14 mouse cellular contexts compared by ENCODE assay signal in genomic region chr12:79945899-79946298, GRCm38 (mm10).
DNase-seq lines count a peak whose midpoint lies in the region; ATAC-seq and TF ChIP-seq lines count a peak whose summit lies in the region.
"Had no signal": no experiment of that assay in that cellular context is flagged by ENCODE, and none has a peak within 500 bp of the region (broad histone marks: within the 10 kb centered on the region; RNA-seq: fewer than 3 reads in every experiment).

No protein-coding gene starts in this region.

- WGBS in heart, embryonic 15.5 days: 87% methylated on average over 4 of the region's 4 CpGs
- WGBS in lung, postnatal 0 days: 88% methylated on average over 4 of the region's 4 CpGs
- 86% methylated on average over 4 of the region's 4 CpGs for WGBS in embryonic facial prominence, embryonic 15.5 days
- 95% methylated on average over 4 of the region's 4 CpGs for WGBS in olfactory bulb, adult 2 months

- no peak for DNase-seq in heart, adult 11 months
- DNase-seq in lung, postnatal 0 days (ENCODE audit: low spot score): no peak
- no peak for DNase-seq in lung, postnatal 25 days (ENCODE audit: low spot score)
- DNase-seq in urinary bladder, postnatal 4 days (ENCODE audit: low spot score in 2 of 2): no peak
- DNase-seq: adrenal gland, postnatal 10 days; heart, adult 18-20 months; kidney, postnatal 4 days had no signal

- no peaks in the 10 kb centered on the region for H3K27me3 ChIP-seq in heart, embryonic 15.5 days
- H3K27me3 ChIP-seq in lung, postnatal 0 days (replicated peaks; ENCODE audit: insufficient read depth, low read length): no peaks in the 10 kb centered on the region
- no peaks in the 10 kb centered on the region for H3K27me3 ChIP-seq in embryonic facial prominence, embryonic 15.5 days
- H3K27me3 ChIP-seq: limb, embryonic 13.5 days had no signal

- H3K36me3 ChIP-seq in heart, embryonic 15.5 days: no peaks in the 10 kb centered on the region
- H3K36me3 ChIP-seq in lung, postnatal 0 days (ENCODE audit: insufficient read depth, low read length): no peaks in the 10 kb centered on the region
- no peaks in the 10 kb centered on the region for H3K36me3 ChIP-seq in embryonic facial prominence, embryonic 15.5 days
- H3K36me3 ChIP-seq: limb, embryonic 13.5 days had no signal

- no peak for TF ChIP-seq EP300 in lung, postnatal 0 days (IDR thresholded peaks at IDR 0.05)

- no peak overlapping the region for H3K4me2 ChIP-seq in heart, embryonic 15.5 days
- H3K4me2 ChIP-seq in lung, postnatal 0 days (replicated peaks; ENCODE audit: low read depth, low read length): no peak overlapping the region
- no peak overlapping the region for H3K4me2 ChIP-seq in embryonic facial prominence, embryonic 15.5 days (replicated peaks)
- H3K4me2 ChIP-seq: limb, embryonic 13.5 days; midbrain, embryonic 11.5 days had no signal

- no peak for ATAC-seq in heart, embryonic 15.5 days (replicated peaks; ENCODE audit: insufficient number of reproducible peaks, insufficient read depth, low FRiP score, low read depth)
- no peak for ATAC-seq in lung, postnatal 0 days
- ATAC-seq in embryonic facial prominence, embryonic 15.5 days (ENCODE audit: insufficient number of reproducible peaks, low FRiP score, low TSS enrichment, low read depth): no peak
- no peak for ATAC-seq in activated CD4-positive, CD25-positive, alpha-beta regulatory T cell, adult 4 months
- ATAC-seq: forebrain, embryonic 14.5 days had no signal

- no peak overlapping the region for H3K9ac ChIP-seq in heart, embryonic 15.5 days
- H3K9ac ChIP-seq in lung, postnatal 0 days (replicated peaks; ENCODE audit: low read depth): no peak overlapping the region
- H3K9ac ChIP-seq in embryonic facial prominence, embryonic 15.5 days: no peak overlapping the region
- H3K9ac ChIP-seq: limb, embryonic 13.5 days had no signal

- no peak overlapping the region for H3K4me3 ChIP-seq in heart, embryonic 15.5 days
- no peak overlapping the region for H3K4me3 ChIP-seq in lung, postnatal 0 days (ENCODE audit: low read depth, low read length)
- no peak overlapping the region for H3K4me3 ChIP-seq in embryonic facial prominence, embryonic 15.5 days (replicated peaks)
- no peak overlapping the region for H3K4me3 ChIP-seq in olfactory bulb, adult 2 months (ENCODE audit: insufficient read depth, low read depth, low read length)
- H3K4me3 ChIP-seq: limb, embryonic 13.5 days had no signal

- no peaks in the 10 kb centered on the region for H3K9me3 ChIP-seq in heart, embryonic 15.5 days (replicated peaks)
- no peaks in the 10 kb centered on the region for H3K9me3 ChIP-seq in lung, postnatal 0 days (ENCODE audit: low read length)
- H3K9me3 ChIP-seq in embryonic facial prominence, embryonic 15.5 days (replicated peaks): no peaks in the 10 kb centered on the region
- H3K9me3 ChIP-seq: limb, embryonic 13.5 days had no signal

- H3K4me1 ChIP-seq in heart, embryonic 15.5 days (replicated peaks): peaks cover 50% of the 10 kb centered on the region
- H3K4me1 ChIP-seq in lung, postnatal 0 days (ENCODE audit: insufficient read depth, low read depth, low read length): peaks cover 15% of the 10 kb centered on the region; the same call in 1 of the 2 replicates
- H3K4me1 ChIP-seq in embryonic facial prominence, embryonic 15.5 days: peaks cover 62% of the 10 kb centered on the region
- H3K4me1 ChIP-seq in olfactory bulb, adult 2 months (ENCODE audit: control insufficient read depth, insufficient read depth, low read length): peaks cover 5% of the 10 kb centered on the region; the same call in 1 of the 2 replicates

- TF ChIP-seq CTCF in lung, postnatal 0 days (IDR thresholded peaks at IDR 0.05): no peak
- no peak for TF ChIP-seq CTCF in olfactory bulb, adult 2 months (IDR thresholded peaks at IDR 0.05; ENCODE audit: insufficient read depth, low read depth, low read length)

- H3K27ac ChIP-seq in heart, embryonic 15.5 days: peak overlapping the region; percentile 82
- peak overlapping the region; percentile 84 for H3K27ac ChIP-seq in lung, postnatal 0 days (ENCODE audit: low read length)
- 0 out of 2 replicates have a peak overlapping the region, but pooled peaks have one; percentile 84 for H3K27ac ChIP-seq in embryonic facial prominence, embryonic 15.5 days (replicated peaks)
- H3K27ac ChIP-seq in olfactory bulb, adult 2 months (ENCODE audit: insufficient read depth, low read depth, low read length): no peak overlapping the region

- TF ChIP-seq POLR2A in olfactory bulb, adult 2 months (IDR thresholded peaks at IDR 0.05; ENCODE audit: insufficient read depth, low read depth, low read length): 0 out of 2 replicates have a peak, but pooled peaks have one; percentile 10
